Mouse (Mus musculus): ENCODE results near the gene Agmat. TPM values are rescaled to one million over a fixed set of nuclear protein-coding genes. Genes with fewer than 3 reads are reported as not detected.
"Not testable (repeated sequence)": the region's sequence is repeated elsewhere in the genome, so short reads cannot be mapped to it uniquely, and the experiment has no call there.

The Agmat gene
- total RNA-seq, 4 experiments from 2014 or later, result 9.4 to 59.0 (median 32.8) TPM

- DNase-seq, result no peak
Observed at GRCm38 (mm10) chr4:141736856-141737255, 9.6 kb upstream of the Agmat start.

GRCm38 (mm10) chr4:141738015-141738414, 8.5 kb upstream of the Agmat start:
- DNase-seq, result no peak

DNA sequence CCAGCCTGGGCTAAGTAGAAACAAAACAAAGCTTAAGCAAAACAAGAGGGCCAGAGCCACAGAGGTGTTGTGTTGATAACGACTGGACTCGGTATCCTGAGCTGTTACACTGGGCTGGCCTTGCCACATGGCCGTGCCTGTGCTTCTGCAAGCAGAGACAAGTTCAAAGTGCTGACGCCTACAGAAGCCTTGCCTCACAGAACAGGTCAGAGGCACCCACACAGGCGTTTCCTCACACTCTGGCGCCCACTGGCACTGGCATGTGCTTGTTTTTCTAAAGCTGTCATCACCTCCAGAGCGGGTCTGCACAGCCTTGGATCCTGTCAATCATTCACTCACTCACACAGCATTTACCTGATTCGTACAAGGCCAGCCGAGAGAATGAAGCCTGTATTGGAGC, 4.6 kb upstream of the Agmat start:
- no peak for DNase-seq

GRCm38 (mm10) chr4:141742381-141742780, 4.1 kb upstream of the Agmat start:
- DNase-seq, result no peak

DNA sequence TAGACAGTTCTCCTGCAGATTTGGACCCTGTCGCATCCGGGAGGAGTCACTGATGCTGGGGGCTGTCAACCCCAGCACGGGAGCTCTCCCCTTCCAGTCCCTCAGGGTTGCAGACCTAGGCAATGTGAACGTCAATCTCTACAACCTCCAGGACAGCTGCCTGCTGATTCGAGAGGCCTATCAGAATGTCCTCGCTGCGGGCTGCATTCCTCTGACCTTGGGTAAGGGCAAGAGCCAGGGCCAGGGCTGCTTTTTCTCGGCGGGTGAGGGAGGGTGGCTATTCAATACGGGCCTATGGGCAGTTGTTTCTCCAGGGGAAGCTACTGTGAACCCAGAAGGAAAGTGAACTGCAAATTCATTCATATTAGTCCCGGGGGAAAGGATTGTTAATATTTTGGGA, 3.1 kb downstream of the Agmat start:
- peak; percentile 80 for DNase-seq

GRCm38 (mm10) chr4:141750826-141751225, 4.4 kb downstream of the Agmat start:
- no peak for DNase-seq

DNA sequence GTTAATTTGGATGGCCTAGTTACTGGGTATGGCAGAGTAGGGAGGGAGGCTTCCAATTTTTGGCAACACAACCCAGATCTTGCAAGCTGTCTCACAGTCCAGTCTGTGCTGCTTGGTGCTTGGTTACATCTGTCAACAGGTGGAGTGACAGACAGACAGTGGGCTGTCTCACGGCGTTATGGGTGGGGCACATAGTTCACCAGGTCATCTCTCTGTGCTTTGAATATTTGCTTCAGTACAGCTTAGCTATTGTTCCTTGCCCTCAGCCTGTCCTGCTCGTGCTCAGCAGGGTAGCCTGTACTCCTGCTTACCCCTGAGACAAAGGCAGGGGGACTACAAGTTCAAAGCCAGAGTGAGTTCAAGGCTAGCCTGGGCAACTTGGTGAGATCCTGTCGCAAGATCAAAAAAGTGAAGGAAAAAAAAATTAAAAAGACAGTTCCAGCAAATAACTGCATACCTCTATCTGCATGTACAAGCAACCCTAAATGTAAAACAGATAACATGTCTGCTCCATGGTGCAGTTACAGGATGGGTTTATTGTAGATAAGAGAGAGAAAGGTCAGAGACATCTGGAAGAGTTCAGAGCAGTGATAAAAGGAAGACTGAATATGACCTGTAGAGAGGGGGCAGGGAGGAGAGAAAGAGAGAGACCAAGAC, 5.1 kb downstream of the Agmat start:
- no peak for DNase-seq

DNA sequence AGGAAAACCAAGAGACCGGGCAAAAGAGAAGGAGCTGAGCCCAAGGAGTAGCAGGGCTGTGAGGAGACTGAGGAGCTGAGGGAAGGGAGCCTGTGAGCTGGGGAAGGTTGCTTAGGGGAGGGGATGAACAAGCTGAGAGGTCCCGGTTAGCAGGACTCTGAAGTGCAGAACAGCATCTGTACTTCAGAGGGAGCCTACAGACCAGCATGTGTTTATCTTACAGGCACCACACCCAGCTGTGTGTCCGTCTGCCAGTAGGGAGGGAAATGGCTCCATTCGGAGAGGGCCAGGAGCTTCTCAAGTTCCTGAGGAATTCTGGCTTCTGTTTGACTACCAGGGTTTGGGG, 5.6 kb downstream of the Agmat start:
- DNase-seq, result no peak

- DNase-seq, result no peak
Observed at GRCm38 (mm10) chr4:141755375-141755930, 9.0 kb downstream of the Agmat start.

DNA sequence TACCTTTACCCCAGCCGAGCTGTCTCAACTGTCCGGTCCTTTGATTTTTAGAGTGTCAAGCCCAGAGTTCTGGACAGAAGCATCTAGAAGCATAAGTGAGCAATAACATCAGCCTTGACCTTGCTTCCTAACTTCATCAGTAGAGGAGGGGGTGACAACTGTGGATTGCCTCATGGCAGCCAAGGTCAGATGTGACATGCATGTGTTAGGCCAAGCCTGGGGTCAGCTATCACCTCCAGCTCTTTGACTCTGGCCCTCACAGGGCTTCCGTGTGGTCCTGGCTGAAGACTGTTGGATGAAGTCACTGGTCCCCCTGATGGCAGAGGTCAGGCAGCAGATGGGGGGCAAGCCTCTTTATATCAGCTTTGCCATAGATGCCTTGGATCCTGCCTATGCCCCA, 10.7 kb downstream of the Agmat start:
- DNase-seq, result no peak

GRCm38 (mm10) chr4:141758874-141759542, 12.5 kb downstream of the Agmat start:
- DNase-seq, result no peak

GRCm38 (mm10) chr4:141760942-141761341, 14.5 kb downstream of the Agmat start:
- DNase-seq, result no peak

DNA sequence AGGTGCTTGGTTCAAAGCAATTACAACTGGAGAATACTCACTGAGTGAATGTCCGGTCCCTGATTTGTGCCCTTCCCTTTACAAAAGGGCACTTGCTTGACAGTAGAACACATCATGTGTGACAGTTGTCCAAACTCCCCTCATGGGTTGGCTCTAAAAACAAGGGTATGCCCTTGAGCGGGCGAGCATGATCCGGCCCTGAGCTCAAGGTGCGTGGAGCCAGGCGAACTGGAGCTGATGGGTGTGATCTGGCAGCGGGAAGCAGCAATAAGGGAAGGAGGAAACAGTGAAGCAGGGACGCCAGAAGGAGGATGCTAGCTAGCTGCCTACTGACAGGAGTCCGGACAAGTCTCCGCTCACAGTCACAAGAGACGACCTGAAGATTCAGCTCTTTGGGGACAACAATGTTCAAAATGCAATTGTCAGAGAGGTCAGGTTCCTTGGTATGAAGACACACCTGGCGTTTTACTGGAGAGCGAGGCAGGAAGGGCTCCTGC, 15.7 kb downstream of the Agmat start:
- DNase-seq, result no peak

- DNase-seq, result no peak
Observed at GRCm38 (mm10) chr4:141763476-141763875, 17.0 kb downstream of the Agmat start.

GRCm38 (mm10) chr4:141765008-141765407, 18.5 kb downstream of the Agmat start:
- no peak for DNase-seq

DNA sequence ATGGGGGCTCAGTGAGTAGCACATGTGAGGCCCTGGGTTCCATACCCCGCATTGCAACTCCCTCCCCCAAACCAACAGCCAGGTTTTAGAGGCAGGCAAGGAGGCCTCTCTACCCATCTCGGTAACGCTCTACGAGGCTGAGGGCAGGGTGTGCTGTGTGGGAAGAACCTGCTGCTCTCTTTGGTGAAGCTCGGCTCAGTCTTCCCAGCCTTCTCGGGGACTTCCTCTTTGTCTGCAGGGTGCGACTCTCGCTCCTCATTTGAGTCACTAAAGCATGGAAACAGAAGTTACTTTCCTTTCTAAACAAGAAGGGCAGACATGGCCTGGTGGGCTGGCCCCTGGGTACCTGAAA, 19.8 kb downstream of the Agmat start:
- DNase-seq, result no peak

DNA sequence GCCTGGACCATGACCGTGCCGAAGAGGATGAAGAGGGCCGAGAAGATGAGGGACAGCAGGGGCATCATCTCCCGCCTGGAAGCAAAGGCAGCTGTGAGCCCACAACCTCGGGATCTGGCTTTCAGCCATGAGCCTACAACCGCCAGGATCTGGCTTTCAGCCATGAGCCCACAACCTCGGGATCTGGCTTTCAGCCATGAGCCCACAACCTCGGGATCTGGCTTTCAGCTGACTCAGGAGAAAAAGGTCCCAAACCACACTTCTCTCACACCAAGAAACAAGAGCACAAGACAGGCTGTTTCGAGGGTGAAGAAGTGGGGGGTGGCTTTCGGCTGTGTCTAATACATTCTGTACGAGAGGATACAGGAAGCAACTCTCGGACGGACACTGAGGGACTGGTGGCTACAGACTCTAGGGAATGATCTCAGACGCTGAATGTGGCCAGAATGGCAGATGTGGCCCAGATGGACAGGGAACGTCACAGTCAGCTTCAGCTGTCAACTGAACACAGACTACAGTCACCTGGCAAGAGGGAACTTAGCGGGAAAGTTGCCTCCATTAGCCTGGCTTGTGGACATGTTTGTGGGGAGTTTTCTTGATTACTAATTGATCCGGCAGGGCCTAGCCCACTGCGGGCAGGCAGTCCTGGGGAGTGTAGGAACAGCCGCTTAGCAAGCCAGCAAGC, 20.3 kb downstream of the Agmat start:
- no peak for DNase-seq

- no peak for DNase-seq
Observed at GRCm38 (mm10) chr4:141767353-141768036, 21.0 kb downstream of the Agmat start.

DNA sequence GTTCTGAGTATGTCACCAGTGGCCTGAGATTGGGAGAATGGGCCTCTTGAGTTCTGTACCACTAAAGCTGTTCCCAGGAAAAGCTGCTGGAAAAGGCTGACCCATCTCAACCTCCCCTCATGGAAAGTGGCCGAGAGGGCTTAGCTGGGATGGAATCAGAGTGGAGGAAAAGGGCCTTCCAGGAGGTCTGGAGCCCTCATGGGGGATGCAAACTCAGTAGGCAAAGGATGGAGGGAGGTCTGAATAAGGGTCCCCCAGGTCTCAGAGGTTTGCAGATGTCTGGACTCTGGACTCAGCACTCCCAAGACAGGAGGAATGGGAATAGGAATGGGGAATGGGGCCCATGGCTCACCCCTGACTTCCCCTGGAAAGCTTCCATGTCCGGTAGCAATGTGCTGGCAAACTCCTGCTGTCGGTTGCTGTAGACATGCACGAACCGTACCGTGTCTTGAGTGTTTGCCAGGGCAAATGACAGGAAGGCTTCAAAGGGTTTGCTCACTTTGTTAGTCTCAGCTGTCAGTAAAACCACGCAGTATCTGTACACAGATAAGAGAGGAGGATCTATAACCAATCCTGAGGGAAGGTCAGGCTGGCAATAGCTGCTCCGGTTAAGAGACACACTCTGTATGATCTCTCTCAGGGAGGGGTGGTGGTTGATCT, 23.2 kb downstream of the Agmat start:
- no peak for DNase-seq

DNA sequence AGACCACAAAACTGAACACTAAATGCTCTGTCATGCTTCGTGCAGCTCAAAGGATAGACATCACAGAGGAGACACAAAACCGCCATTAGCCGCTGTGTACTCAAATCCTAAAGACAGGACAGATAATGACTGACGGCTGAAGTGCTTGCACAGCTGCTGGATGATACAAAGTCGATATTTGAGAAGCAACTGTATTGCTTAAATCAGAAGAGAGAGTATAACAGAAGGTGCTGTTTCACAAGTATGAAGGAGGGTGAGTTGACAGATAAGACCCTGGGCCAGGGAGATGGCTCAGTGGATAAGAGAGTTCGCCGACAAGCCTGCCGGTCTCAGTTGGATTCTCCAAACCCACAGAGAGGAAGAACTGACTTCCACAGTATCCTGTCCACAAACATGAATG, 25.4 kb downstream of the Agmat start:
- DNase-seq, result no peak

DNA sequence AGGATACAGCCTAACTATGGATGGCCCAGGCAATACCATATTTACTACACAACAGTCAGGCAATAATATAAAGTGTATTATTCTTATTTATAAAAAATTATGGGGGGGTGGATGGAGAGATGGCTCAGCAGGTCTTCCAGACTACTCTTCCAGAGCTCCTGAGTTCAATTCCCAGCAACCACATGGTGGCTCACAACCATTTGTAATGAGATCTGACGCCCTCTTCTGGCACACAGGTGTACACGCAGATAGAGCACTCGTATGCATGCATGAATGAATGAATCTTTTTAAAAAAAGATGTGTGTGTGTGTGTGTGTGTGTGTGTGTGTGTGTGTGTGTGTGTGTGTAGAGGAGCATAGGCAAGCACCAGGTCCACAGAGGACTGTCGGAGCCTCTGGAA, 26.5 kb downstream of the Agmat start:
- not testable (repeated sequence) for DNase-seq

DNA sequence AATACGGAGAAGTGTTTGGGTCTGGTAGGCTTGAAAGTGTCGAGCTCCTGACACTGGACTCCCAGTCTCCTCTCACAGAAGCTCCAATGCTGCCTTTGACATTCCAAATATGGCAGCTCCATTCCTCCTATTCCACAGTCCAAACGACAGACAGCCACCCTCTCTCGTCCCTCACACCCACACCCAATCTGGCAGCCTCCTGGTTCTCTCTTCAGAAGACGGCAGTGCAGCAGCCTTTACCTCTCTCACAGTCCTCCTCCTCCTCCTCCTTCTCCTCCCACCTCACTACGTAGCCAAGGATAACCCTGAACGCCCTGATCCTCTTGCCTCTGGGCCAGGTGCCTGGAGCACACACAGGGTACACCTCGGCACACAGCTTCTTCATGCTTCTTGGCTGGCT, 33.4 kb downstream of the Agmat start:
- DNase-seq, result no peak

Data from adrenal gland, adult 8-10 months (tissue).